Mouse (Mus musculus): ENCODE measurements around the gene Dlst.

Gene Dlst

GRCm38 (mm10) chr12:85110698-85111592 is at the start of gene Dlst, which contains the start of gene Prox2:
Dlst (plus strand) TSS chr12:85110833.
Prox2 (minus strand) TSS chr12:85110759.
- Histone ChIP-seq H3K4me3 (replicated peaks; ENCODE audit: low read length) (peak within 1 kb of the TSS; percentile 99), H3K27me3 (ENCODE audit: insufficient read depth, low read length) (peaks cover 15% of the 10 kb centered on the region), H3K4me1 (replicated peaks; ENCODE audit: low read depth, low read length) (peaks cover 47% of the 10 kb centered on the region), H3K36me3 (ENCODE audit: insufficient read depth, low read length) (peaks cover 23% of the 10 kb centered on the region), H3K9me3 (ENCODE audit: low read length) (no peaks in the 10 kb centered on the region)
- TF ChIP-seq NANOG (IDR thresholded peaks at IDR 0.05; ENCODE audit: borderline replicate concordance, low read length) (no peak), POU5F1 (IDR thresholded peaks at IDR 0.05; ENCODE audit: borderline replicate concordance, low read length) (no peak), CTCF (conservative IDR thresholded peaks at IDR 0.05; ENCODE audit: low read length) (no peak)

GRCm38 (mm10) chr12:85071043-85071442 is 39.6 kb upstream of the Dlst start:
- H3K4me3 ChIP-seq (replicated peaks; ENCODE audit: low read length) = no peak overlapping the region
- H3K36me3 ChIP-seq (ENCODE audit: insufficient read depth, low read length) = peaks cover 71% of the 10 kb centered on the region
- H3K9me3 ChIP-seq (ENCODE audit: low read length) = no peaks in the 10 kb centered on the region
- TF ChIP-seq NANOG (IDR thresholded peaks at IDR 0.05; ENCODE audit: borderline replicate concordance, low read length) (no peak), CTCF (conservative IDR thresholded peaks at IDR 0.05; ENCODE audit: low read length) (no peak), POU5F1 (IDR thresholded peaks at IDR 0.05; ENCODE audit: borderline replicate concordance, low read length) (no peak)
- H3K4me1 ChIP-seq (replicated peaks; ENCODE audit: low read depth, low read length) = no peaks in the 10 kb centered on the region
- no peaks in the 10 kb centered on the region for H3K27me3 ChIP-seq (ENCODE audit: insufficient read depth, low read length)

- Histone ChIP-seq H3K36me3 (ENCODE audit: insufficient read depth, low read length) (peaks cover 35% of the 10 kb centered on the region), H3K4me1 (replicated peaks; ENCODE audit: low read depth, low read length) (no peaks in the 10 kb centered on the region), H3K27me3 (ENCODE audit: insufficient read depth, low read length) (no peaks in the 10 kb centered on the region), H3K9me3 (ENCODE audit: low read length) (no peaks in the 10 kb centered on the region), H3K4me3 (replicated peaks; ENCODE audit: low read length) (no peak overlapping the region)
- no peak for TF ChIP-seq CTCF (conservative IDR thresholded peaks at IDR 0.05; ENCODE audit: low read length)
- TF ChIP-seq POU5F1 (IDR thresholded peaks at IDR 0.05; ENCODE audit: borderline replicate concordance, low read length) = no peak
- no peak for TF ChIP-seq NANOG (IDR thresholded peaks at IDR 0.05; ENCODE audit: borderline replicate concordance, low read length)
Measured at GRCm38 (mm10) chr12:85077100-85077499, 33.5 kb upstream of the Dlst start.

- H3K4me3 ChIP-seq (replicated peaks; ENCODE audit: low read length) = no peak overlapping the region
- H3K9me3 ChIP-seq (ENCODE audit: low read length) = no peaks in the 10 kb centered on the region
- no peak for TF ChIP-seq POU5F1 (IDR thresholded peaks at IDR 0.05; ENCODE audit: borderline replicate concordance, low read length)
- TF ChIP-seq CTCF (conservative IDR thresholded peaks at IDR 0.05; ENCODE audit: low read length) = no peak
- no peak for TF ChIP-seq NANOG (IDR thresholded peaks at IDR 0.05; ENCODE audit: borderline replicate concordance, low read length)
- no peaks in the 10 kb centered on the region for H3K27me3 ChIP-seq (ENCODE audit: insufficient read depth, low read length)
- peaks cover 17% of the 10 kb centered on the region for H3K36me3 ChIP-seq (ENCODE audit: insufficient read depth, low read length)
- H3K4me1 ChIP-seq (replicated peaks; ENCODE audit: low read depth, low read length) = no peaks in the 10 kb centered on the region
Measured at GRCm38 (mm10) chr12:85084257-85084656, 26.4 kb upstream of the Dlst start.

GRCm38 (mm10) chr12:85084941-85085340 is 25.7 kb upstream of the Dlst start:
- H3K9me3 ChIP-seq (ENCODE audit: low read length) = no peaks in the 10 kb centered on the region

GRCm38 (mm10) chr12:85087845-85088244 is 22.8 kb upstream of the Dlst start:
- Histone ChIP-seq H3K4me1 (replicated peaks; ENCODE audit: low read depth, low read length) (no peaks in the 10 kb centered on the region), H3K36me3 (ENCODE audit: insufficient read depth, low read length) (peaks cover 16% of the 10 kb centered on the region), H3K27me3 (ENCODE audit: insufficient read depth, low read length) (no peaks in the 10 kb centered on the region), H3K9me3 (ENCODE audit: low read length) (no peaks in the 10 kb centered on the region), H3K4me3 (replicated peaks; ENCODE audit: low read length) (no peak overlapping the region)
- TF ChIP-seq POU5F1 (IDR thresholded peaks at IDR 0.05; ENCODE audit: borderline replicate concordance, low read length) = no peak
- TF ChIP-seq CTCF (conservative IDR thresholded peaks at IDR 0.05; ENCODE audit: low read length) = no peak

More at GRCm38 (mm10) chr12:85084941-85085340, 25.7 kb upstream of the Dlst start:
- H3K36me3 ChIP-seq (ENCODE audit: insufficient read depth, low read length) = peaks cover 16% of the 10 kb centered on the region
- H3K27me3 ChIP-seq (ENCODE audit: insufficient read depth, low read length) = no peaks in the 10 kb centered on the region
- no peak for TF ChIP-seq NANOG (IDR thresholded peaks at IDR 0.05; ENCODE audit: borderline replicate concordance, low read length)
- no peak for TF ChIP-seq POU5F1 (IDR thresholded peaks at IDR 0.05; ENCODE audit: borderline replicate concordance, low read length)
- no peak for TF ChIP-seq CTCF (conservative IDR thresholded peaks at IDR 0.05; ENCODE audit: low read length)
- no peaks in the 10 kb centered on the region for H3K4me1 ChIP-seq (replicated peaks; ENCODE audit: low read depth, low read length)
- no peak overlapping the region for H3K4me3 ChIP-seq (replicated peaks; ENCODE audit: low read length)

- Histone ChIP-seq H3K9me3 (ENCODE audit: low read length) (no peaks in the 10 kb centered on the region), H3K36me3 (ENCODE audit: insufficient read depth, low read length) (peaks cover 16% of the 10 kb centered on the region), H3K27me3 (ENCODE audit: insufficient read depth, low read length) (peaks cover 7% of the 10 kb centered on the region), H3K4me1 (replicated peaks; ENCODE audit: low read depth, low read length) (peaks cover 26% of the 10 kb centered on the region), H3K4me3 (replicated peaks; ENCODE audit: low read length) (no peak overlapping the region)
- TF ChIP-seq CTCF (conservative IDR thresholded peaks at IDR 0.05; ENCODE audit: low read length) = no peak
- TF ChIP-seq NANOG (IDR thresholded peaks at IDR 0.05; ENCODE audit: borderline replicate concordance, low read length) = no peak
- no peak for TF ChIP-seq POU5F1 (IDR thresholded peaks at IDR 0.05; ENCODE audit: borderline replicate concordance, low read length)
Measured at GRCm38 (mm10) chr12:85091190-85091589, 19.4 kb upstream of the Dlst start.

GRCm38 (mm10) chr12:85092214-85092613 is 18.4 kb upstream of the Dlst start:
- Histone ChIP-seq H3K4me1 (replicated peaks; ENCODE audit: low read depth, low read length) (peaks cover 26% of the 10 kb centered on the region), H3K36me3 (ENCODE audit: insufficient read depth, low read length) (peaks cover 12% of the 10 kb centered on the region), H3K27me3 (ENCODE audit: insufficient read depth, low read length) (peaks cover 7% of the 10 kb centered on the region), H3K4me3 (replicated peaks; ENCODE audit: low read length) (no peak overlapping the region), H3K9me3 (ENCODE audit: low read length) (no peaks in the 10 kb centered on the region)
- TF ChIP-seq CTCF (conservative IDR thresholded peaks at IDR 0.05; ENCODE audit: low read length) = peak; percentile 79
- no peak for TF ChIP-seq NANOG (IDR thresholded peaks at IDR 0.05; ENCODE audit: borderline replicate concordance, low read length)
